Mouse (Mus musculus) neural tube, embryonic 10.5 days (tissue): ENCODE data around the gene Fat2.

Source experiments
- DNase-seq: peaks from one replicate; pipeline ENCODE4 v3.0.0-alpha.2; 2017; ENCODE audit warnings: low spot score; ENCODE audit errors: extremely low spot score

The Fat2 gene

GRCm38 (mm10) chr11:55336101-55336891 is at the start of gene Fat2:
Gene Fat2, minus strand, starts transcription at chr11:55336564.
- DNase-seq: no peak

GRCm38 (mm10) chr11:55383463-55384045 is 47.2 kb upstream of the Fat2 start:
- DNase-seq: no peak

GRCm38 (mm10) chr11:55380908-55381307 is 44.5 kb upstream of the Fat2 start:
- DNase-seq: no peak

GRCm38 (mm10) chr11:55378371-55378770 is 42.0 kb upstream of the Fat2 start:
- no peak for DNase-seq

DNA sequence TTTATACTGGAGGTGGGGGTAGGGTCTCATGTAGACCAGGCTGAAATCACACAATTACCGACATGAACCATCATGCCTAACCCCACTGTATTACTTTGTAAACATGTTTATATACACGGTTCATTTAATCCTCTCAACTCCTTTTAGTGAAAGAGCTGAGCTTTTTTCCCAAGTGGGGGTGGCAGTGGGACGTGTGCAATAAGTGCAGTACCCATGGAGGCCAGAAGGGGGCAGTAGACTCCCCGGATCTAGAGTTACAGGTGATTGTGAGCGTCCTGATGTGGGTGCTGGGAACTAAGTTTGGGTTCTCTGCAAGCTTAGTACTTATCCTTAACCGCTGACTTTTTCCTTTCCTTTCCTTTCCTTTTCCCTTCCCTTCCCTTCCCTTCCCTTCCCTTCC is 37.5 kb upstream of the Fat2 start:
- DNase-seq: no peak

GRCm38 (mm10) chr11:55373373-55373772 is 37.0 kb upstream of the Fat2 start:
- no peak for DNase-seq

GRCm38 (mm10) chr11:55372001-55372400 is 35.6 kb upstream of the Fat2 start:
- no peak for DNase-seq

DNA sequence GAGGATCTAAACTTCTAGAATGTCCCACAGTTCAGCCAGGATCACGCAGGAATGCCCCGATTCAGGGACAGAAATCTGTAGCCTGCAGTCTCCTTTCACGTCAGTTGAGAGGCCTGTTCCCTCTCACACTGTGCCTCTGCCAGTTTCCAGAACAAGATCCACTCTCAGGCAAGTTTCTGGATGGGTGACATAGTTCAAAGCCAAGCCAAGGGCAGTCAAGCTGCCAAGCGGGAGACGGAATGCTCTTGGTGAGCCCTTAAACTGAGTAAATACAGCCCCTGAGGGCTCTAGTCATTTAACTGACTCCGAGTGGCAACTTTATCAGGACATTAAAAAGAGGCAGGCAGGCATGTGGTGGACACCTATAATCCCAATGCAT is 32.7 kb upstream of the Fat2 start:
- DNase-seq: no peak

GRCm38 (mm10) chr11:55368388-55369092 is 32.2 kb upstream of the Fat2 start:
- DNase-seq: no peak

DNA sequence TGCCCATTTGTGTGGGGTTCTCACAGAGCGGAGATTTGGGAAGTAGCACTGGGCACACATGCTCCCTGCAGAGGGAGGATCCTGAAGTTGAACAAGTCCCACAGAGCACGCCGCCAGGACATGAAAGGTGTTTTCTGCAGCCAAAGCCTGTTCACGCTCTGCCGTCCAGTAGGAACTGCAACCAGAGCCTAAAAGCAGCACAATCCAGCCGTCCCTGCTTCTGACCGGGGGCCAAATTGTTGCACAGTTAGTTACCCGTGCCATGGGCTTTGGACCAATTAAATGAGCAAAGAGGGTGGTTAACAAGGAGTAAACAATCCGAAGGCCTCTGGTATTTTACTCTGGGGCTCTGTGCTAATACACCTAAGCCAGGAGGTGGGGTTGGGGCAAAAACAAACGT is 31.4 kb upstream of the Fat2 start:
- DNase-seq: no peak

DNA sequence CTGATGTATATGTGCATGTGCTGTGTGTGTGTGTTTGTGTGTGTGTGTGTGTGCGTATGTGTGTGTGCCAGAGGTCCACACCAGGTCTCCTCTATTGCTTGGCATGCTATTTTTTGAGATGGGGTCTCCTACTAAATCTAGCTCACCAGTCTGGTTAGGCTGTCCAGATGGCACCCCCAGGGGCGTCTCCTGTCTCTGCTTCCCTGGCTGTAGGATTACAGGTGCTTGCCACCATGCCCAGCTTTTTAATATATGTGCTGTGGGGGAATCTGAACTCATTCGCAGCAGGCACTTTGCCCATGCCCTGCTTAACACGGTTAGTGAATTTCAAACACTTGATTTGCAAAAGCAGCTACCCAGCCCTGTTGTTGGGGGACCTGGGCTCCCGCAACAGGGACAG is 29.5 kb upstream of the Fat2 start:
- DNase-seq: no peak

DNA sequence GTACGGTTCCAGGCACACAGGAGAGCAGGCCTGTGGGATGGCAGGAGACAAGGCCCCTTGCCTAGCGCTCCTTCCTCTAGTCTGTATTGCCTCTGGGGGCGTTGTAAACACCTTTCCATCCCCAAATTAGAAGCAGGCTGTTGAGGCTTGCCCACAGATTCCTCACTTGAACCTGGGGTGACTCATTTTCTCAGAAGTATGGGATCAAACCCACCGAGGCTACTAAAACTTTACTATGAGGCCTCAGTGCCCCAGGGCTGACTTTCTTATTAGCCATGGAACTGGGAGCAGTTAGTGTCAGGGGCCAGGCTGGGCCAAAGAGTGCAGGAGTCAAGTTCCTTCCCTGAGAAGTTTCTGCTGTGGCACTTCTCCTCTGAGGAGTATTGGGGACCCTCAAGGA is 28.9 kb upstream of the Fat2 start:
- no peak for DNase-seq

GRCm38 (mm10) chr11:55364662-55365061 is 28.3 kb upstream of the Fat2 start:
- DNase-seq: no peak

GRCm38 (mm10) chr11:55358094-55358783 is 21.9 kb upstream of the Fat2 start:
- DNase-seq: no peak

DNA sequence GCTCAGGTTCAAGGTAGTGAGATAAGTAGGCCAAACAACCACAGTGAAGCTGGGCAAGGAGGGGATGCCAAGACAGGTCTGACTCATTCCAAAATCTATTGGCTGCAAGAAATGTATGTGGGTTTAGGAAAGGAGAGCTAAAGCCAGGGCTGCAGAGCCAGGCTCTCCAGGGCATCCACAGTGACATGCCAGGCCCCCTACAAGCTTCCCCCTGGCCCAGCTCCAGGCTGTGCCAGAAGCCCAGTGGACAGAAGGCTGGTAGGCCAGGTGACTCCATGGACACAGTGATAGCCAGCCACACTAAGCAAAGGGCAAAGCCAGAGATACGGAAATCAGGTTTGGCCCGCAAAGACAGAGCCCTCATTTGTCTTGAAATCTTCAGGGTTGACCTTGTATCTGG is 20.5 kb upstream of the Fat2 start:
- DNase-seq: no peak

- DNase-seq: no peak
Observed at GRCm38 (mm10) chr11:55341961-55342371, 5.6 kb upstream of the Fat2 start.

DNA sequence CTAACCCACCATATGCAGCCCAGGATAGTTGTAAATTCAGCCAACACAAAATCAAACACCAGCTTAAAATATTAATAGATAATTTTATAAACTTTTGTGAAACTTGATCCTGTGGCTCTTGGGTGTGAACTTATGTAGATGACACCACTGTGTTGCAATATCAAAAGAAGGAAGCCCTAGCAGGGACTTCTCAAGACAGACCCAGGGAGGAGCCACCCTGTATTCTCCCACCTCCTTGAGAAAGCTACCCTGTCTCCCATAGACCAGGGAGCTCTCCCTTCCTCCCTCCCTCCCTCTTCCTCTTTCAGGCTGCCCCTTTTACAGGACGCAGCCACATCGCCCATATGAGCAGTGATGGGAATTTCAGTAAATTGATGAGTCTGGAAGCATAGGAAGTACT is 4.4 kb upstream of the Fat2 start:
- no peak for DNase-seq

GRCm38 (mm10) chr11:55337032-55337769 is 837 bp upstream of the Fat2 start:
- no peak for DNase-seq

DNA sequence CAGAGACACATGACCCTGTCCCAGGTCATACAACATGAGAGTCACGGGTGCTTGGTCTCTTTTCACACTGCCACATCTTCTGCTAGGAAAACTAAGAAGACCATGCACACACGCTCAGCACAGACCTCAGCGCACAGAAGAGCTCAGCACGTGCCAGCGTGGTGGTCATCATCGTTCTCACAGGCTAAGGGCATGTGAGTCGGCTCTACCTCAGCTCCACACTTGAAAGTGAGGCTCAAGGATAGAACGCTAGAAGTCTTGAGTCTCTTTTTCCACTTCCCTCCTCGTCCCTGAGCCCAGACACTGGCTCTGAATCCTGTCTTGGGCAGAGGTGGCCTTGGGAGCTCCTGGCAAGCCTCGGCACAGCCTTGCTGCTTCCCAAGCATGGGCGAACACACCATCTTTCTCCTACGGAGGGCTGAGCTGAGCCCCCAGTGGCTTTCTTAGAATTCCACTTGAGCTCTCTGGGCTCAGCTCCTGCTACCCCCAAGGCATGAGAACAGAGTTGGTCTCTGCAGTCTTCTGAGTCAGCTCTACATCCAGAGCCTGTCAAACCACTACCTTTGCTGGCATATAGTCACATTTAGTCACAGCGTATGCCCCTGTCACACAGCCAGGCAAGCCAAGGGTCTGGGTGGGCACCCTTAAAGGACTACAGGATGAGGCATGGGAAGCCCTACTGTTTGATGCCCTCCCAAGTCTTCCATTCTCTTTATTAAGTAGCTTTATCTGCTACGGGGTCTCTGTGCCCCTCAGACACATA is 869 bp downstream of the Fat2 start:
- DNase-seq: no peak

DNA sequence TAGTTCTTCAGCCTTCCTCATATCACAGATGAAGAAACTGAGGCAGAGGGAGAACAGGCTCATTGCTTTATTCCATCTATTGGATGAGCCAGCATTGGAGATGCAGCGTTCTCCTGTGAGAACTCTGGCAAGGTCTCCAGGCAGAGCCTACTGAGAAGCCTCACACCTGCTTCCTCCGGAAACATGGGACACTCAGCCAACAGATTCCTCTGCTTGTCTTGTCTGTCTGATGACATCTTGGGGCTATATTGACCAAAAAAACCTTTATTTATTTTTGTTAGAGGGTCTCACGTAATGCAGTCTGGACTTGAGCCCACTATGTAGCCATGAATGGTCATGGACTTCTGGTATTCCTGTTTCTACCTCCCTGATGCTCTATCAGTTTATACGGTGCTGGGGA is 1.8 kb downstream of the Fat2 start:
- no peak for DNase-seq

GRCm38 (mm10) chr11:55334063-55334462 is 2.3 kb downstream of the Fat2 start:
- DNase-seq: no peak
